Mouse (Mus musculus): ENCODE measurements around the gene Sez6l2. TPM values are rescaled to one million over a fixed set of nuclear protein-coding genes. Genes with fewer than 3 reads are reported as not detected.

Sez6l2 gene
- polyA plus RNA-seq, 1 experiment, result 3.7 TPM

- 54% methylated on average over 4 of the region's 4 CpGs for WGBS
- DNase-seq, result no peak
- no peaks in the 10 kb centered on the region for H3K36me3 ChIP-seq (ENCODE audit: control insufficient read depth, insufficient read depth, low read length)
- peaks cover 2% of the 10 kb centered on the region; the same call in 1 of the 2 replicates for H3K27me3 ChIP-seq (ENCODE audit: control insufficient read depth, insufficient read depth, low read length)
- no peak overlapping the region for H3K4me3 ChIP-seq (ENCODE audit: control insufficient read depth, insufficient read depth, low read length)
- H3K4me1 ChIP-seq (replicated peaks; ENCODE audit: control insufficient read depth, insufficient read depth, low read length), result peaks cover 11% of the 10 kb centered on the region
- no peak overlapping the region for H3K27ac ChIP-seq (ENCODE audit: control insufficient read depth, insufficient read depth, low read length)
- TF ChIP-seq POLR2A (IDR thresholded peaks at IDR 0.05; ENCODE audit: control insufficient read depth, extremely low read depth, insufficient read depth, low read length, poor library complexity) (no peak), CTCF (IDR thresholded peaks at IDR 0.05; ENCODE audit: borderline replicate concordance, control insufficient read depth, extremely low read depth, insufficient read depth, low read length, poor library complexity) (no peak)
Measured at GRCm38 (mm10) chr7:126951741-126952140, 1.4 kb downstream of the Sez6l2 start.

- no peak for DNase-seq
- Histone ChIP-seq H3K4me3 (ENCODE audit: control insufficient read depth, insufficient read depth, low read length) (no peak overlapping the region), H3K4me1 (replicated peaks; ENCODE audit: control insufficient read depth, insufficient read depth, low read length) (peaks cover 11% of the 10 kb centered on the region), H3K27me3 (ENCODE audit: control insufficient read depth, insufficient read depth, low read length) (peaks cover 2% of the 10 kb centered on the region; the same call in 1 of the 2 replicates), H3K27ac (ENCODE audit: control insufficient read depth, insufficient read depth, low read length) (no peak overlapping the region), H3K36me3 (ENCODE audit: control insufficient read depth, insufficient read depth, low read length) (no peaks in the 10 kb centered on the region)
- TF ChIP-seq POLR2A (IDR thresholded peaks at IDR 0.05; ENCODE audit: control insufficient read depth, extremely low read depth, insufficient read depth, low read length, poor library complexity), result no peak
- 4% methylated on average over 8 of the region's 8 CpGs for WGBS
Measured at GRCm38 (mm10) chr7:126952646-126953045, 2.3 kb downstream of the Sez6l2 start.

- H3K4me3 ChIP-seq (ENCODE audit: control insufficient read depth, insufficient read depth, low read length), result no peak overlapping the region
- no peak overlapping the region for H3K27ac ChIP-seq (ENCODE audit: control insufficient read depth, insufficient read depth, low read length)
- DNase-seq, result no peak
- peaks cover 2% of the 10 kb centered on the region; the same call in 1 of the 2 replicates for H3K27me3 ChIP-seq (ENCODE audit: control insufficient read depth, insufficient read depth, low read length)
- H3K36me3 ChIP-seq (ENCODE audit: control insufficient read depth, insufficient read depth, low read length), result no peaks in the 10 kb centered on the region
- 0 out of 2 replicates have a peak, but pooled peaks cover 5% of the 10 kb centered on the region for H3K4me1 ChIP-seq (replicated peaks; ENCODE audit: control insufficient read depth, insufficient read depth, low read length)
- TF ChIP-seq CTCF (IDR thresholded peaks at IDR 0.05; ENCODE audit: borderline replicate concordance, control insufficient read depth, extremely low read depth, insufficient read depth, low read length, poor library complexity) (no peak), POLR2A (IDR thresholded peaks at IDR 0.05; ENCODE audit: control insufficient read depth, extremely low read depth, insufficient read depth, low read length, poor library complexity) (no peak)
- WGBS, result 35% methylated on average over 3 of the region's 3 CpGs
Measured at GRCm38 (mm10) chr7:126955125-126955524, 4.8 kb downstream of the Sez6l2 start.

- TF ChIP-seq CTCF (IDR thresholded peaks at IDR 0.05; ENCODE audit: borderline replicate concordance, control insufficient read depth, extremely low read depth, insufficient read depth, low read length, poor library complexity) (no peak), POLR2A (IDR thresholded peaks at IDR 0.05; ENCODE audit: control insufficient read depth, extremely low read depth, insufficient read depth, low read length, poor library complexity) (no peak)
- H3K4me3 ChIP-seq (ENCODE audit: control insufficient read depth, insufficient read depth, low read length), result no peak overlapping the region
- H3K36me3 ChIP-seq (ENCODE audit: control insufficient read depth, insufficient read depth, low read length), result no peaks in the 10 kb centered on the region
- H3K27me3 ChIP-seq (ENCODE audit: control insufficient read depth, insufficient read depth, low read length), result no peaks in the 10 kb centered on the region
- no peaks in the 10 kb centered on the region for H3K4me1 ChIP-seq (replicated peaks; ENCODE audit: control insufficient read depth, insufficient read depth, low read length)
- H3K27ac ChIP-seq (ENCODE audit: control insufficient read depth, insufficient read depth, low read length), result no peak overlapping the region
- WGBS, result 57% methylated on average over 9 of the region's 9 CpGs
- no peak for DNase-seq
Measured at GRCm38 (mm10) chr7:126959780-126960179, 9.4 kb downstream of the Sez6l2 start.

- H3K4me3 ChIP-seq (ENCODE audit: control insufficient read depth, insufficient read depth, low read length), result no peak overlapping the region
- no peaks in the 10 kb centered on the region for H3K27me3 ChIP-seq (ENCODE audit: control insufficient read depth, insufficient read depth, low read length)
- DNase-seq, result no peak
- TF ChIP-seq POLR2A (IDR thresholded peaks at IDR 0.05; ENCODE audit: control insufficient read depth, extremely low read depth, insufficient read depth, low read length, poor library complexity) (no peak), CTCF (IDR thresholded peaks at IDR 0.05; ENCODE audit: borderline replicate concordance, control insufficient read depth, extremely low read depth, insufficient read depth, low read length, poor library complexity) (no peak)
- no peaks in the 10 kb centered on the region for H3K36me3 ChIP-seq (ENCODE audit: control insufficient read depth, insufficient read depth, low read length)
- no peaks in the 10 kb centered on the region for H3K4me1 ChIP-seq (replicated peaks; ENCODE audit: control insufficient read depth, insufficient read depth, low read length)
- 100% methylated on average over 5 of the region's 5 CpGs for WGBS
- H3K27ac ChIP-seq (ENCODE audit: control insufficient read depth, insufficient read depth, low read length), result no peak overlapping the region
Measured at GRCm38 (mm10) chr7:126961095-126961494, 10.7 kb downstream of the Sez6l2 start.

GRCm38 (mm10) chr7:126961965-126962364, 11.6 kb downstream of the Sez6l2 start:
- no peak for TF ChIP-seq POLR2A (IDR thresholded peaks at IDR 0.05; ENCODE audit: control insufficient read depth, extremely low read depth, insufficient read depth, low read length, poor library complexity)
- no peak for TF ChIP-seq CTCF (IDR thresholded peaks at IDR 0.05; ENCODE audit: borderline replicate concordance, control insufficient read depth, extremely low read depth, insufficient read depth, low read length, poor library complexity)
- no peaks in the 10 kb centered on the region for H3K4me1 ChIP-seq (replicated peaks; ENCODE audit: control insufficient read depth, insufficient read depth, low read length)
- no peaks in the 10 kb centered on the region for H3K27me3 ChIP-seq (ENCODE audit: control insufficient read depth, insufficient read depth, low read length)
- no peak for DNase-seq
- H3K27ac ChIP-seq (ENCODE audit: control insufficient read depth, insufficient read depth, low read length), result no peak overlapping the region
- no peaks in the 10 kb centered on the region for H3K36me3 ChIP-seq (ENCODE audit: control insufficient read depth, insufficient read depth, low read length)
- WGBS, result 95% methylated on average over 4 of the region's 4 CpGs
- no peak overlapping the region for H3K4me3 ChIP-seq (ENCODE audit: control insufficient read depth, insufficient read depth, low read length)
